Mouse (Mus musculus) erythroblast, embryonic 14.5 days (primary cell): Measurements from ENCODE around the gene Prkn.

ENCODE experiments used
- GATA1 ChIP-seq: IDR thresholded peaks from 2 replicates; pipeline ENCODE4 v1.6.1; 2012; ENCODE audit warnings: low read length, inconsistent platforms, mixed read lengths
- TAL1 ChIP-seq: IDR thresholded peaks from 3 replicates; pipeline ENCODE4 v1.6.1; 2012; ENCODE audit warnings: low read length, inconsistent platforms, mixed read lengths

DNA sequence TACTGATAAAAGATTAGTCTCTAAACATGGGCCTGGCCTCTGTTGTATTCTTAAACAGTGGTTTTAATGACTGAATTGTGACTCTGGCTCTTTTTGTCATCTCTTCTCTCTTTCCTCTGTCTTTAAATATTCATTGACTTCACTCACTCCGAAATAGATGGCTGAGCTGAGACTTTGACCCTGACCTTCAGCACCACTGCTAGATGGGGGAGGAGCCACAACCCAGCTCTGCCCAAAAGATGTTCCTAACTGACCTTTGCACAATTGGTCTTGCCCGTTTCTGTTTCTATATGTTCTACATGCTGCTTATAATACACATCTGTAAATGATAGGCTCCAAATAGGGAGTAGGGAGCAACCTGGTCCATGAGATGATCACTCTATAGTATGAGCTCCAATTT is 912.5 kb downstream of the Prkn start:
- TF ChIP-seq TAL1 = no peak
- no peak for TF ChIP-seq GATA1
